Mouse (Mus musculus) spleen, postnatal 36 days (tissue): ENCODE measurements around the gene Hist1h3f.

Experiments
- DNase-seq, 2 experiments: peaks; one replicate each; pipeline ENCODE4 v3.0.0; 2022; ENCODE audit warnings: low spot score in 2 of 2, mixed read lengths in 1 of 2

Gene Hist1h3f

GRCm38 (mm10) chr13:23518295-23518603, 25.6 kb upstream of the Hist1h3f start:
- no peak for DNase-seq

GRCm38 (mm10) chr13:23518885-23519284, 25.0 kb upstream of the Hist1h3f start:
- DNase-seq = peak; percentile 70 to 81

- peak; percentile 66 to 81 for DNase-seq
These were observed 24.4 kb upstream of the Hist1h3f start for GRCm38 (mm10) chr13:23519416-23519815.

GRCm38 (mm10) chr13:23521703-23522102, 22.1 kb upstream of the Hist1h3f start:
- peak; percentile 70 to 80 for DNase-seq

- DNase-seq = no peak
These were observed 19.9 kb upstream of the Hist1h3f start for GRCm38 (mm10) chr13:23523976-23524375.

GRCm38 (mm10) chr13:23524654-23525053, 19.2 kb upstream of the Hist1h3f start:
- peak; percentile 55 to 60 for DNase-seq

GRCm38 (mm10) chr13:23525901-23526300, 18.0 kb upstream of the Hist1h3f start:
- no peak for DNase-seq

- peak; percentile 85 to 90 for DNase-seq
These were observed 17.5 kb upstream of the Hist1h3f start for GRCm38 (mm10) chr13:23526312-23526711.

- DNase-seq = no peak
These were observed 14.8 kb upstream of the Hist1h3f start for GRCm38 (mm10) chr13:23529005-23529404.

- no peak for DNase-seq
These were observed 14.2 kb upstream of the Hist1h3f start for GRCm38 (mm10) chr13:23529480-23530165.

GRCm38 (mm10) chr13:23530181-23530900, 13.5 kb upstream of the Hist1h3f start:
- DNase-seq = peak; percentile 66 to 80

GRCm38 (mm10) chr13:23530901-23531875, 12.7 kb upstream of the Hist1h3f start, which contains the start of gene Hist1h4h:
Gene Hist1h4h, plus strand, starts transcription at chr13:23531050.
- DNase-seq = peak; percentile 97 to 99

- no peak for DNase-seq
These were observed 11.4 kb upstream of the Hist1h3f start for GRCm38 (mm10) chr13:23532262-23533075.

- DNase-seq = peak; percentile 75 to 84
These were observed 10.1 kb upstream of the Hist1h3f start, which contains the start of gene Hist1h2af for GRCm38 (mm10) chr13:23533560-23534367. Gene Hist1h2af, plus strand, starts transcription at chr13:23533906.

GRCm38 (mm10) chr13:23534368-23535131, 9.3 kb upstream of the Hist1h3f start:
- no peak for DNase-seq

GRCm38 (mm10) chr13:23535137-23536075, 8.4 kb upstream of the Hist1h3f start, which contains the start of gene Hist1h3g:
Gene Hist1h3g, plus strand, starts transcription at chr13:23535422.
- DNase-seq = peak; percentile 87 to 92

- DNase-seq = no peak
These were observed 7.6 kb upstream of the Hist1h3f start for GRCm38 (mm10) chr13:23536076-23536822.
